Mouse (Mus musculus) embryo, embryonic 11.5 days (tissue): ENCODE data around the gene Gbp2b.
"Not testable (repeated sequence)": the region's sequence is repeated elsewhere in the genome, so short reads cannot be mapped to it uniquely, and the experiment has no call there.

ENCODE experiments used
- DNase-seq: peaks from one replicate; pipeline ENCODE4 v3.0.0-alpha.2; 2012; ENCODE audit warnings: low read depth, low spot score

The Gbp2b gene

DNA sequence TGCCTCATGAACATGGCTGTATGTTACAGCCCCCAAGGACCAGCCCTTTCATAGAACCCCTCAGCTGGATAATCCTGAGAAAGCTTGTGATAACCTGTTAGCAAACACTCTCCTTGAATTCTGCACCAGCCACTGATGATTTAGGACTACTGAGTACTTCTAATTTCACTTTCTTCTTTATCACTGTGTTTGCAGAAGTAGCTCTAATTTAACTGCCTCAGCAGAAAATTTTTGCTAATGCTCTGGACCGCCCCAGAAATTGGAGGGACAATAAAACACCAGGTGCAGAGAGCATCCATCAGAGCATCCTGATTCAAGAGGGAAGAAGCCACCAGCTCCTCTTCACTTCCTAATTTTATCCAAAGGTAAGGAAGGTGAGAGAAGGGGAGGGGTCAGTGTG lies at the start of gene Gbp2b:
Gene Gbp2b, plus strand, starts transcription at position 301 of the 400 bp plus-strand sequence.
- DNase-seq: no peak

DNA sequence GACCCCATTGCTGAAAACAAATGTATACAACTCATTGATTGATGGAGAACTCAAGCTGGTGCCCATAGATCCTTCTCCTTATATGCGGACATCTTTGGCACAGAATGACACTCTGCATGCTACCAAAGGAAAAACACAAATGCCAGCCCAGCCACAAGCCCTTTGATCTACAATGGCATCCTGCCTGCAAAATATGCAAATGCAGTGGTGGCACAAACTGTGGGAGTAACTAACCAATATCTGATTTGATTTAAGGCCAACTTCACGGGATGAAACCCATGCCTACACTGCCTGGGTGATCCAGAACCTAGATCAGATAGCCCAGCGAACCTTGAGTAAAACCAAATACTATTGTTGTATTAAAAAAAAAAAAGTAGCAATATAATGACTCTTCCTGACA lies 48.0 kb upstream of the Gbp2b start:
- DNase-seq: no peak

DNA sequence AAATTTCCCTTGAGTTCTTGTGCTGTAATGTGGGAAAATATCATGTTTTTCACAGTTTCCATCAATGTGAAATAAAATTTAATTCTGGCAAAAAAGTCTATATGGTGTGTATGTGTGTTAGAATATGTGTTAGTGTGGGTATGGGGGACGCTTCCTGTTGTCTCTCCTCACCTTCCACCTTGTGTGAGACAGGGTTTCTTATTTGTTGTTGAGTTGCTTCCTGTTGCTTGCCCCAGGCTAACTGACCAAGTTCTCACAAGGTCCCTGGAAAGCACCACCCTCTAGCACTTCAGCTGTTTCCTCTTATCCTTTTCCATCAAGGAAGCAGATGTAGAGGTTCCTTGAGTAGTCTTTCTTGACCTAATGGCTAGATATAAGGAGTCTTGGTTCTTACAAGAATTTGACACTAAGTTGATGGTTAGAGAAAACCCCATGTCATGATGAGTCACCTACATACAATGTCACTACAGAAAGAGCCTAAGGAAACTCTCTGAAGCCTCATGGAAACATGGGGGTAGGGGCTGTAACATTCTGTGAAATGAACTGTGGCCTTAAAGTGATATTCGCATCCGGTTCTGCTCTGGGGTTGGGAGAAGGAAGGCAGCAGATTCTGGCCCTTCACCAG lies 44.5 kb upstream of the Gbp2b start:
- no peak for DNase-seq

DNA sequence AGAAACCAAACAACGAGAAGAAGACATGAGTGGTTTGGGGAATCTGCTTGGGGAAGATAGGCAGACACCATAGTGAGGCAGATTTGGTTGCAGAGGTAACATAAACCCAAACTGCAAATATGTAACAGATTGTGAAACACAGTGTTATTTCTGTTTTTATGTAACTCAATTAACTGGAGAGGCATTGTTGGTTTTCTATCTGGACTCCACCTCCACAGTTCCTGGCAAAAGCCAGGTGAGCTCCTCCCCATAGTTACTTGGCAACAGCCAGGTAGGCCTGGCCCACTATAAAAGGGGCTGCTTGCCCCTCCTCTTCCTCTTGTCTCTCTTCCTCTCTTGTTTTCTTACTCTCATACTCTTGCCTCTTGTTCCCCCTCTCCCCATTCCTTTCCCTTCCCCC lies 40.0 kb upstream of the Gbp2b start:
- no peak for DNase-seq

DNA sequence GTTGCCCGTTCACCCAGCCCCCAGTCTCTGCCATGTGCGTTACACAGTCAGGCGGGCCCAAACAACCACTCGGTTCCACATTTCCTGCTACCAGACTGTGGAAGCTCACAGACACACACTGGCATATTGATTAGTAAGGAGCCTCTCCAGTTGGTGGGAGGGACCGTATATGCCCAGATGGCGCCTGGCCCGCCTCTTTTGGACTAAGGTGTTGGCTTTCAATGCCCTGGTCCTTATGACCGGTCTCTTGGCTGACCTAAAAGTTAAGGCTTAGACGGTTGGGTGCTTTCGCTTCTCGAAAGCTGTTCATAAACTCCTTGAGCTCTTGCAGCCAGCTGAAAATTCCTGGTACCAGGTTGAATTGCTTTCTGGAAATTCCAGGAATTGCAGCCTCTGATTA lies 39.0 kb upstream of the Gbp2b start:
- DNase-seq: no peak

DNA sequence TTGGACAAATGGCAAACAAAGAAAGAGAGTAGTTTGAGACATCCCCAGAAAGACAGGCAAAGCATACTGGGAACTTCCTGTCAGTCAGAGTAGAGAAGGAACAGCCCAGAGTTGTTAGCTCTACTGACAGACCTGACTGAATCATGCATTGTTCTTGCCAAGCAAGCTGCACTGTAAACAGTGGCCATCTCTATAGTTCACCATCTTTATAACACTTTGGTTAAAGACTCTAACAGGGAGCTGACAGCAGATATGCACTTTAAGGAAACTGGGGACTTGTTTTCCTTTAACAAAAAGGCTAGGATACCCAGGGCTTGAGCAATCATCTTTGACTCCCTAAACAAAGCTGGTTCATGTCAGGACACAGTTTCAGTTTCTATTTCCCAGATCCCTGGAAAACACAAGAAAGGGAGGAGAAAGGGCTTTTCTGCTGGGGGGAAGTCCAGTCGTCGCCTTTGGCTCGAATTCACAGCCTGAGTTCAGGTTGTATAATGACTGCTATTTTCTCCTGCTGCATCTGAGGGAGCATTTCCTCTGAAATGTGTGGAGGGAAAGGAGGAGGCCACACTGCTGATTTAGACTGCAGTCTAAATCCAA lies 34.9 kb upstream of the Gbp2b start, which contains the start of gene Gbp3:
Gene Gbp3, plus strand, starts transcription at position 395 of the 597 bp plus-strand sequence.
- no peak for DNase-seq

DNA sequence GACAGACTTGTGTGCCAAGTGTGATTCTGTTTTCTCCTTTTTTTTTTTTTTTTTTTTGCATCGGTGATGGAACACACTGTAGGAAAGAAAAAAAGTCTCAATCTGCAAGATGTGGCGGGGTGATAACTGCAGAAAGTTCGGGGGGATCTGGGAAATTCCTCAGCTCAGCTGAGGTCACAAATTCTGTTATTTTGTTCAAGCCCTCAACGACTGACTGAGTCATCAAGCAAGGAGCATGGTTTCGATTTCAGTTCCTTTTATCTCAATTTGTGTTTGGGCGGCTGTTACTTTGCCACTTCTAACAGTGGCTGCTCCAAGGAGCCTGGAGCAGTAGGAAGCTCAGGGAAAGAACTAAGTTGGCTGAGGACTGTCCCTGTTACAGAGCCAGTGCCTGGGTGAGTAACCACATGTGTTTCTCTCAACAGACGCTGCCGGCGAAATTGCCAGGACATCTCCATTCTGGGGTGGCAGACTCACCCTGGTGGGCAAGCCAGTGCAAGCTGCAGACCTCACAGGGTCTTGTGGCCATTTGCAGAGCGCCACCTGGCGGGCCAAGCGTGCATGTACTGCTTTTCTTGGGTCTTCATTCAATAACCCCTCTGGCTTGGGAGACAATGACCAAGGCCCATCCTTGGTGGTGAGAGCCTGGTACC lies 34.2 kb upstream of the Gbp2b start:
- peak; percentile 76 for DNase-seq

DNA sequence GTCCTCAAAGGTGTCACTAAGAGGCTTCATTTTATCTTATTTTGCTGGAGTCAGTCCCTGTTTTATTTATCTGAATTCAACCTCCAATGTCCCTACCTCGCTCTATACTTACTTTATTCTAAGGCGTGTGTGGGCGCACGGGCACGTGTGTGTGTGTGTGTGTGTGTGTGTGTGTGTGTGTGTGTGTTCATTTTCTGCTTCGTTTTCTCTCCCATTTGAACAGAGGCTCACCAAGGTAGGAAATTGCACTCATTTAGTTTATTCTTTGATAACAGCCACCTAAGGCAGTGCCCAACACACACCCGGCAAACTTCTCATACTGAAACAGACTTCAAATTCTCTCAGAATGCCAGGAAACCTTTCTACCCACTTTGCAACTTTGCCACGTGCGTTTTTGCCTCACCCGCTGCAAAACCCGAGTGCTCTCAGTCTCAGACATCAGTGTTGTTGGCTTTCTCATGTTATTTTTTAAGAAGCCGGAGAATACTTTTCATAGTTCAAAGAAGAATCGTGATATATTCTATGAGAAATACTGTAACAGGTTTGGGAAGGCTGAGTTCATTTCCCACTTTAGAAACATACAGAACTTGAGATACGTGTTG lies 33.5 kb upstream of the Gbp2b start:
- no peak for DNase-seq

DNA sequence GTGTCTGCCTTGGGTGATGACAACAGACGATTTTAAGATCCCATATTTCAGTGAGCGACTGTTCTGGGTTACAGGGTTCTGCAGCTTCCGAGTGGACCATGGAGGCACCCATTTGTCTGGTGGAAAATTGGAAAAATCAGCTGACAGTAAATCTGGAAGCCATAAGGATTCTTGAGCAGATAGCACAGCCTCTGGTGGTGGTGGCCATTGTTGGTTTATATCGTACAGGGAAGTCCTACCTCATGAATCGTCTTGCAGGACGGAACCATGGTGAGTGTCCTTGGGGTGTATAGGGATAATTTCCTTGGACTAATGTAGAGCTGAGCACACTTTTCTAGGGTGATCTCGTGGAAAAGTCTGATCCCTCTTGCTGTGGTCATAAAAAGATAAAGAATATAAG lies 33.0 kb upstream of the Gbp2b start:
- no peak for DNase-seq

DNA sequence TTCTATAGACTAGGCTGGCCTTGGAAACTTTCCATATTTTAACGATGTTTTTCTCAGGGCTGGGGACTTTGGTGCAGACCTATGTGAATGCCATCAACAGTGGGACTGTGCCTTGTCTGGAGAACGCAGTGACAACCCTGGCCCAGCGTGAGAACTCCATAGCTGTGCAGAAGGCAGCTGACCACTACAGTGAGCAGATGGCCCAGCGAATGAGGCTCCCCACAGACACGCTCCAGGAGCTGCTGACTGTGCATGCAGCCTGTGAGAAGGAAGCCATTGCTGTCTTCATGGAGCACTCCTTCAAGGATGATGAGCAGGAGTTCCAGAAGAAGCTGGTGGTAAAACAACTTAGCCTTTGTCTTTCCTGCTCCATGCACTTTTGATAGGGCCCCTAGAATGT lies 27.2 kb upstream of the Gbp2b start:
- DNase-seq: not testable (repeated sequence)

DNA sequence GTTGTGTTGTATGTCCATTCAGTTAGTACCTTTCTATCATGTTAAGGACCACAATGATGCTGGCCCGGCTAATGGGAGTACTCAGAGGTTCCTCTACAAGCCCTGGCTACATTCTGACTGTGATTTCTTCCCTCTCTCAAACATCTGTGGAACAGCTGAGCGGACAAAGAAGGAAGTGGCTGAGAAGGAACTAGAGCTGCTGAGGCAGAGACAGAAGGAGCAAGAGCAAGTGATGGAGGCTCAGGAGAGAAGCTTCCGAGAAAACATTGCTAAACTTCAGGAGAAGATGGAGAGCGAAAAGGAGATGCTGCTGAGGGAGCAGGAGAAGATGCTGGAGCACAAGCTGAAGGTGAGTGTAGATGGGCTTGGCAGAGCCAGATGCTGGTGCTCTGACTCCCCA lies 23.9 kb upstream of the Gbp2b start:
- no peak for DNase-seq

DNA sequence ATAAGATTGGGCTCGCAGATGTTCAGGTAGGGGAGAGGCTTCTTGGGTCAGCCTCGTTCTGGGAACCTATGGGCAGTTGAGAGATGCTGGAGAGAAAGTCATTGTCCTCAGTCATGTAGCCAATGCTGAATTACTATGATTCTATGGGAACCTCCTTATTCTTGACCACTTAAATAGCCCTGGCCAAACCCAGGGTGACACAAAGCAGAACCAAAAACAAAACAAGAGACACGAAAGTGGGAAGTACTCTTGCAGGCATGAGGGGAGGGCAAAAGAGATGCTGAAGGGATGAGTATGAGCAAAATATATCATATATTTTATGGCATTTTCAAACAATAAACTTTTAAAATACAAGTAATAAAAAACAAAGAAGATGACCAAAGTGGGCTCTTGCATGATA lies 17.5 kb upstream of the Gbp2b start:
- no peak for DNase-seq

DNA sequence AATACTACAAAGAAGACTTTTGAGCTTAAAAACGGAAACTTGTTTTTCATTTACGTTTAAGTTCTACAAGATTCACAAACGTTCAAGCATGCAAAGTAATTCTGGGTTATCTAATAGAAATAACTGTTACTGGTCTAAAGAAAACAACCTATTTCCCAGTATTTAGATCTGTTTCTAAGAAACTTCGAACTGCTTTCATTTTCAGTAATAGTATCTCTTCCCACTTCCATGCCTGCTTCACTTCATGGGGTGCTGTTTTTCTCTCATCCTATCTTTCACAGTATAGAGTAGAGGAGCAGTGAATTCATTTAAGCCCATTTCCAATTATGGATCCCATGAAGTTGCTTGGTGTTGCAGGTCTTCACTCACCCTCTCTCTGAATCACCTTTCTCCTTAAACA lies 16.3 kb upstream of the Gbp2b start:
- DNase-seq: no peak

DNA sequence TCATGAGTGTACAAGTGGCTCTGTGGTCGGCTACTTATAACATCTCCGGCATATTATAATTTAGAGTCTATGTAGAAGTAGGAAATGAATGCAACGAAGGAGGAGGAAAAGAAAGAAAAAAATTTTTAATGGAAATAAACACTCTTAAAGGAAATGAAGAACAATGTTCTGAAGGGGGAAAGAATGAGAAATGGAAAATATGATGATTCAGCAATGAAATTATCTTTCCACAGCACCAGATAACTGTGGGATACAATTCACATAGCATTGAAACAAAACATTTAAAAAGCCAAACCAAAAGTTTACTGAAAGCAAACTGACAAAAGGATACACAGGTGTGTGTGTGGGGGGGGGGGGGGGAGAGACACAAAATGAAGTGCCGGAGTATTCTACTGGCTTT lies 11.6 kb upstream of the Gbp2b start:
- DNase-seq: no peak

DNA sequence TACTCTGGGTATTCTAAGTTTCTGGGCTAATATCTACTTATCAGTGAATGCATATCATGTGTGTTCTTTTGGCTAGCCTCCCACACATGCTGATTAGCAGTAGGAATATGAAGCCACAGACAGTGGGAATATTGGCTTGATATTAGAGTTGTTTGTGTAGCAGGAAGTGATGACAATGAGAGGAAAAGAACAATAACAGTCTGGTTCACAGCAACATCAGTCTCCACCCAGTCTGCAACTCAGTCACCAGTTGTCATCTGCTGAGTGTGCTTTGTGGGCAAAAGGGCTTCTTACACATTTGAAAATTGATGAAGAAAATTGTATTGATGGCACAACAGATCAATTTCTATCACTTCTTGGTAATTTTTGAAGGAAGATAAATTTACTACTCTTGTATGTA lies 7.3 kb upstream of the Gbp2b start:
- DNase-seq: no peak

DNA sequence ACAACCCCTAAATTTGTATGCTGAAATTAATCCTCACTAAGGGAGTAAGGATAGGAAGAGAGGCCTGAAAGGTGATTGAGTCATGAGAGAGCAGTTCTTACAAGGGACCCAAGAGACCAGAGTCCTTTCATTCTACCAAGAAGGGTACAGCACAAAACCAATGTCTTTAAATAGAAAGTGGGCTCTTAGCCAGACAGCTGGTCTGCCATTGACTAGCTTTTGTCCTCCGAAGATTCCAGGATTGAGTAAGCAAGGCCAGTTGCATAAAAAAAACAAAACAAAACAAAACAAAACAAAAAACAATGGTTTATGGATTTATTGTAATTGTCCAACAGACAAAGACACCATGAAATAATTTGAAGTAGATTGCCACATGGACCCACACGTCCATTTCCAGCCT lies 5.8 kb upstream of the Gbp2b start:
- no peak for DNase-seq

DNA sequence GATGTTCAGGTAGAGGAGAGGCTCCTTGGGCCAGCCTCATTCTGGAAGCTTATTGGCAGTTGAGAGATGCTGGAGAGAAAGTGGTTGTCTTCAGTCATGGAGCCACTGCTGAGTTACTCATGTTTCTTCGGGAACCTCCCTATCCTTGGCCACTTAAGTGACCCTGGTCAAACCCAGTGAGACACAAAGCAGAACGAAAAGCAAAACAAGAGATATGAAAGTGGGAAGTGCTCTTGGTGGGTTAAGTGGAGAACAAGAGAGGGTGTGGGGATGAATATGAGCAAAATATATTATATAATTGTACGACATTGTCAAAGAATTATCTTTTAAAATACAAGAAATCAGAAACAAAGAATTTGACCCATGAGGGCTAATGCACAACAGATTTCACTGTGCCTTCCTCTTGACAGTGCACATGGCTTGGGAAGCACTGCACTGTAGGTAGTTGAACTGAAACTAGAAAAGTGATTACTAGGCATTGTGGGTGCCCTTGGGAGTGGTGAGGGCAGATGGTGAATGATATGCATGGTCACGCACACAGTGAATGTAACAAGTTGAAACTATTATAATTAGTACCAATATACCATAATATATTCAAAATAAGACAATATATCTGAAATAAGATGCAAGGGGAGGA lies 4.1 kb upstream of the Gbp2b start:
- DNase-seq: no peak

DNA sequence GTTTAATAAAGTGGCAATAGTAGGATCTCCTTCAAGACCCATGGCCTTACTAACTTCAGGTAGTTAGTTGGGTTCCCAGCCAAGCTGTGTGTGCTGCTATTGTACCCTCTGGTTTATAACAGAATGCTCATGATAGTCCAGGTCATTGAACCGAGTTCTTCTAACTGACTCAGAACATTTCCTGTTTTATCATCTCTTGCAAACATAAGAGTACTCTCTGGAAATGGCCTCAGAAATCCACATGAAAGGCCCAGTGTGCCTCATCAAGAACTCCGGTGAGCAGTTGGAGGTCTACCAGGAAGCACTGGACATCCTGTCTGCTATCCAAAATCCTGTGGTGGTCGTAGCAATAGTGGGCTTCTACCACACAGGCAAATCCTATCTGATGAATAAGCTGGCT lies 3.3 kb downstream of the Gbp2b start:
- no peak for DNase-seq

DNA sequence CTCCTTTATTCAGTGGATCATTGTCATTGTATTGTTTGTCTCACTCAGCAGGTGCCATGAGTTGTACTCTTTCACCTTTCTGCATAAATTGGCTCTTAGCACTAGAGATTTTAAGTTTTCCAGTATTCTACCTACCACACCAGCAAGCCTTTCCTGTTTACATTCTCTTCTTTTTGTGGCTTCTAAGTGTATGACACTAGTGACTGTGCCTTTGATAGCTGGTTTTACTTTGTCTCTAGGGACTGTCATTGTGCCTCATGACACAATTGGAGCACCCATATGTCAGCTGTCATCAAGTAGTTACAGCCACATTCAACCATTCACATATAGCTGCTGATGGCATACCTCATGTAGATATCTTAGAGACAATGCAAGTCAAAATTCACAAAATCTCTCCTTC lies 7.0 kb downstream of the Gbp2b start:
- DNase-seq: no peak

DNA sequence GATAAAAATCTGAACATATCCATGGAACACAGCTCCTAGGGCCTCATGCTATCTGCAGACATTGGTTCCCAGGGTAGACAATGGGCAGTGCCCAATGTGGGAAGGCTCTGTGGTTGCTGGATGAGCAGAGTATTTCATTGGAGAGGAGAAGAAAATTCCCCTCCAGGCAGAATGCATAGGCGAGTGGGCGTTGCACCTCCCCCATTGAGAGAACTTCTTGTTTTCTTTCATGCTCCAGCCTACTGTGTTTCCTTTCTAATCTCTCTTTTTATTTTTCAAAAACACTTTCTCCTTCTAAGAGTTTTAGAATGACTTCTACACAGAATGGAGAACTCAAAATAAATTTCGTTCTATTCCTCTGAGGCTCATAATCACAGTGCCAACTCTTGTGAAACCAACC lies 24.0 kb downstream of the Gbp2b start:
- DNase-seq: no peak

DNA sequence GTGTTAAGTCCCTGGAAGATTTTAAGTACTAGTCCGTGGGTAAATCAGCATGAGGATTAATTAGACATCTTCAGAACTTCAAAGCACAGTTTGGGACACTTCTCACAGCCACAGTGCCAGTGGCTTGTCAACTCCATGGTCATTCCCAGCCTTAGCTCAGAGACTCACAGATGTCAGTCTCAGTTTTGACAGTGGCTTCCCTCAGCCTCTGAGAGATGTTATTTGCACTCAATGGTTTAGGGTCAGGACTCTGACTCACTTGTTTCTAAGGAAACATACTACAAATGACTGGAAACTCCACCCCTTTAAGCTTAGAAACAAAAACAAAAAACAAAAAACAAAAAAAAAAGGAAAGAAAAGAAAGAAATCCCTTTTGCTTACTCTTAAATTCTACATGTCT lies 25.0 kb downstream of the Gbp2b start:
- DNase-seq: no peak
